Mouse (Mus musculus) brain, embryonic 14.5 days (tissue): ENCODE results near the gene Net1.

ENCODE experiments used
- CTCF ChIP-seq: fragments of 200-500 bp; IDR thresholded peaks from 2 replicates; pipeline ENCODE4 v1.5.1; 2012; ENCODE audit warnings: inconsistent platforms, mild to moderate bottlenecking, moderate library complexity, borderline replicate concordance; ENCODE audit not compliant: insufficient read depth, insufficient read length; ENCODE audit errors: extremely low read depth
- POLR2A ChIP-seq: fragments of 200-500 bp; IDR thresholded peaks from 2 replicates; pipeline ENCODE4 v1.6.1; 2012; ENCODE audit warnings: mild to moderate bottlenecking, inconsistent platforms, borderline replicate concordance; ENCODE audit not compliant: poor library complexity, insufficient read depth, insufficient read length, severe bottlenecking; ENCODE audit errors: extremely low read depth

DNA sequence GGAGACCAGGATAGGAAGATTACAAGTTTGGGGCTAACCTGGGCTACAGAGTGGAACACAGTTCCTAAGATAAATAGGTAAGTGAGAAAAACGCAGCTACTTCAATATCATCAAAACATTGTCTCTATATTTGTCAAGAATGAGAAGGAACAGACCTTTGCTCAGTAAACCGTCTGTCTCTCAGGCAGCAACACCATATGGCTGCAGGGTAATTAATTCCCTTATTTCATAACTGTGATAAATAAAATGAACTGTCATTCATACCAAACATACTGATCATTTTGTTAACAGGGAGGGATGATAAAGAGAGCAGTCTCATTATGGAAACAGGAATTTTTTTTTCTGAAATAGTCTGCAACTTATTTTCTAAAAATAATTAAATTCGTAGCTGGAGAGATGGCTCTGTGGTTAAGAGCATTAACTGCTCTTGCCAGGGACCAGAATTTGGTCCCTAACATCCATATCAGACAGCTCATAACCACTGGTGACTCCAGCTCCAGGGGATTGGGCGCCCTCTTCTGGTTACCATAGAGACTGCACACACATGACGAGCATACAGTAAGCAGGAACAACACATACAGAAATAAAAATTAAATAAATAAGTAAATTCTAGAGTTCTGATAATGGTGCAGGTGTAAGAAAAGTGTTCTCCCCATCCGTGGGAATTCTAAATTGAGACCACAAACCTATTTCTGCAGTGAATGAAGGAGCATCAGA is 33.3 kb upstream of the Net1 start:
- TF ChIP-seq CTCF, result no peak
- TF ChIP-seq POLR2A, result no peak
